ENCODE assay signal across 18 mouse cellular contexts in genomic region chr5:23395721-23396120, GRCm38 (mm10).
"Had no signal": no experiment of that assay in that cellular context is flagged by ENCODE, and none has a peak within 500 bp of the region (broad histone marks: within the 10 kb centered on the region; RNA-seq: fewer than 3 reads in every experiment).

No protein-coding gene starts in this region.

- DNase-seq: lung, adult 18-20 months; lung, embryonic 14.5 days; lung, postnatal 10 days; lung, postnatal 36 days; retina, postnatal 1 day; right cerebral cortex, adult 18-20 months; right cerebral cortex, postnatal 25 days; right cerebral cortex, postnatal 4 days; spleen, adult 18-20 months; thymus, adult 18-20 months; thymus, postnatal 14 days; thymus, postnatal 36 days had no signal

- H3K27me3 ChIP-seq: midbrain, embryonic 13.5 days; midbrain, embryonic 15.5 days; neural tube, embryonic 13.5 days; neural tube, embryonic 15.5 days had no signal

- H3K9me3 ChIP-seq: megakaryocyte, embryonic 14.5 days; midbrain, embryonic 13.5 days; midbrain, embryonic 15.5 days; neural tube, embryonic 13.5 days; neural tube, embryonic 15.5 days had no signal

- H3K36me3 ChIP-seq: midbrain, embryonic 15.5 days; neural tube, embryonic 15.5 days had no signal

- H3K4me1 ChIP-seq: midbrain, embryonic 13.5 days; midbrain, embryonic 15.5 days had no signal

- H3K27ac ChIP-seq: macrophage; midbrain, embryonic 13.5 days; midbrain, embryonic 15.5 days; neural tube, embryonic 13.5 days had no signal

- ATAC-seq: midbrain, embryonic 13.5 days; midbrain, embryonic 15.5 days had no signal

- H3K4me3 ChIP-seq: megakaryocyte, embryonic 14.5 days; midbrain, embryonic 13.5 days; midbrain, embryonic 15.5 days; neural tube, embryonic 13.5 days; neural tube, embryonic 15.5 days had no signal

- H3K9ac ChIP-seq: lung, embryonic 14.5 days; midbrain, embryonic 13.5 days; midbrain, embryonic 15.5 days; neural tube, embryonic 13.5 days; neural tube, embryonic 15.5 days had no signal

- H3K4me2 ChIP-seq: lung, embryonic 14.5 days; midbrain, embryonic 13.5 days; midbrain, embryonic 15.5 days; neural tube, embryonic 13.5 days; neural tube, embryonic 15.5 days had no signal
